Mouse (Mus musculus) MEL (cell line): ENCODE measurements around the gene Mef2d.

Source experiments
- ELF1 ChIP-seq: IDR thresholded peaks from 2 replicates; pipeline ENCODE4 v1.6.1; 2014; ENCODE audit warnings: low read depth, mild to moderate bottlenecking, inconsistent platforms, low read length, improper control_type of control experiment, moderate library complexity
- KAT2A ChIP-seq: conservative IDR thresholded peaks from 2 replicates; pipeline ENCODE4 v1.6.1; 2012; ENCODE audit warnings: low read depth, low read length, improper control_type of control experiment, inconsistent platforms
- MYC ChIP-seq: IDR thresholded peaks from 2 replicates; pipeline ENCODE4 v1.6.1; 2011; ENCODE audit warnings: low read depth, mild to moderate bottlenecking, low read length, improper control_type of control experiment, moderate library complexity
- NELFE ChIP-seq: IDR thresholded peaks from 2 replicates; pipeline ENCODE4 v1.6.1; 2011; ENCODE audit warnings: low read depth, low read length, improper control_type of control experiment
- POLR2A ChIP-seq, 2 experiments: IDR thresholded peaks; 2 replicates each; pipeline ENCODE4 v1.6.1; 2011 to 2012; ENCODE audit warnings: low read length in 2 of 2, mild to moderate bottlenecking in 2 of 2, control low read depth in 1 of 2, improper control_type of control experiment in 1 of 2, low read depth in 1 of 2, moderate library complexity in 1 of 2; ENCODE audit not compliant: control insufficient read depth in 1 of 2, insufficient read depth in 1 of 2, poor library complexity in 1 of 2
- POLR2AphosphoS5 ChIP-seq: IDR thresholded peaks from 2 replicates; pipeline ENCODE4 v1.6.1; 2012; ENCODE audit warnings: low read depth, borderline replicate concordance, mild to moderate bottlenecking, inconsistent platforms, low read length, moderate library complexity, mixed read lengths

- TF ChIP-seq POLR2AphosphoS5 = no peak
- TF ChIP-seq MYC = no peak
- no peak for TF ChIP-seq POLR2A (IDR thresholded peaks at IDR 0.05; ENCODE audit: control insufficient read depth in 1 of 2, insufficient read depth in 1 of 2, low read depth in 1 of 2, low read length in 2 of 2, poor library complexity in 1 of 2)
- TF ChIP-seq KAT2A = no peak
- TF ChIP-seq NELFE = no peak
- no peak for TF ChIP-seq ELF1
These were observed 78.7 kb downstream of the Mef2d start for GRCm38 (mm10) chr3:88220842-88221241.
